Mouse (Mus musculus): ENCODE data around the gene Mcrip2.

DNA sequence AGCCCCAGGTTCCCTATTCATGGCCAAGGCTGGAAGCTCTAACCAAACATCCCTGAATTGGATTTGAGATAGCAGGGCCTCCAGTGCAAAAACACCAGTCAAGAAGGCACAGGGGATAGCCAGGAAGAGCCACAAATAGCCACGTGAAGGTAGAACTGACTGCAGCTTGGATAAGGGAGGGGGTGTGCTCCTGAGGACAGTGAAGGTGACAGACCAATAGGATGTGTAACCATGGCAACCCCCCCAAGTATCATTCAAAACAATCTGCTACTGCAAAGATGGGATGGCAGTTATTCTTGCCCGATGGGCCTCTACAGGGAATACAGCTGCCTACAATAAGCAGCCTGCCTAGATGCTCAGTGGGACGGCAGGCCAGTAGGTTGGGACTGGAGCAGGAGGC is 31.0 kb downstream of the Mcrip2 start:
- TF ChIP-seq CTCF (IDR thresholded peaks at IDR 0.05; ENCODE audit: low read depth): no peak
- no peak for TF ChIP-seq EP300 (optimal IDR thresholded peaks at IDR 0.05)
